Mouse (Mus musculus) stomach, postnatal 0 days (tissue): ENCODE results near the gene Ankmy2.

ENCODE experiments used
- CTCF ChIP-seq: IDR thresholded peaks from 2 replicates; pipeline ENCODE4 v1.5.1; 2016; ENCODE audit warnings: antibody characterized with exemption, low read depth, mild to moderate bottlenecking, moderate library complexity
- EP300 ChIP-seq: optimal IDR thresholded peaks from 2 replicates; pipeline ENCODE3; 2016; ENCODE audit warnings: antibody characterized with exemption

- TF ChIP-seq CTCF (no peak), EP300 (no peak)
Observed at GRCm38 (mm10) chr12:36135409-36135808, 21.5 kb upstream of the Ankmy2 start.
